Mouse (Mus musculus): ENCODE data around the gene Zfp277. TPM values are rescaled to one million over a fixed set of nuclear protein-coding genes. Genes with fewer than 3 reads are reported as not detected.

Gene Zfp277
- polyA plus RNA-seq, 1 experiment, result 22.1 TPM

Other genes with a start within 250 kb of the Zfp277 start
- 0.06 and 0.08 TPM in 2 replicates for gene Lsmem1, start 246.4 kb downstream of the Zfp277 start, polyA plus RNA-seq (2012; rRNA removed)
- 49.8 and 63.7 TPM in 2 replicates for gene Ifrd1, start 197.4 kb downstream of the Zfp277 start, polyA plus RNA-seq (2012; rRNA removed)
- gene Dock4, start 50 bp upstream of the Zfp277 start, polyA plus RNA-seq (2012; rRNA removed), result 4.1 and 5.1 TPM in 2 replicates